Mouse (Mus musculus) embryonic facial prominence, embryonic 12.5 days (tissue): ENCODE measurements around the gene Sctr. TPM values are rescaled to one million over a fixed set of nuclear protein-coding genes. Genes with fewer than 3 reads are reported as not detected.

Source experiments
- ATAC-seq: fragments of 200-750 bp; cut with Nextera tagmentation; 2 replicates; pipeline ENCODE4 v1.8.0; 2017; ENCODE audit not compliant: insufficient number of reproducible peaks, insufficient read depth, low FRiP score, low TSS enrichment
- H3K27ac ChIP-seq: fragments of 300-500 bp; sonication (generic); 2 replicates; pipeline ENCODE4 v1.5.1; 2016; ENCODE audit warnings: mild to moderate bottlenecking
- H3K27me3 ChIP-seq: fragments of 300-500 bp; sonication (generic); 2 replicates; pipeline ENCODE4 v1.6.1; 2016; ENCODE audit warnings: mild to moderate bottlenecking, moderate library complexity
- H3K36me3 ChIP-seq: fragments of 300-500 bp; sonication (generic); 2 replicates; pipeline ENCODE4 v1.6.1; 2016; ENCODE audit warnings: mild to moderate bottlenecking
- H3K4me1 ChIP-seq: fragments of 300-500 bp; sonication (generic); 2 replicates; pipeline ENCODE4 v1.6.1; 2016
- H3K4me2 ChIP-seq: fragments of 300-500 bp; sonication (generic); replicated peaks from 2 replicates; pipeline ENCODE4 v1.6.1; 2016; ENCODE audit warnings: mild to moderate bottlenecking, moderate library complexity
- H3K4me3 ChIP-seq: fragments of 300-500 bp; sonication (generic); 2 replicates; pipeline ENCODE4 v1.5.1; 2016; ENCODE audit warnings: mild to moderate bottlenecking
- H3K9ac ChIP-seq: fragments of 300-500 bp; sonication (generic); 2 replicates; pipeline ENCODE4 v1.6.1; 2016; ENCODE audit warnings: mild to moderate bottlenecking, moderate library complexity
- H3K9me3 ChIP-seq: fragments of 300-500 bp; sonication (generic); 2 replicates; pipeline ENCODE4 v1.6.1; 2016; ENCODE audit warnings: mild to moderate bottlenecking, moderate library complexity
- WGBS: fragments of 180-500 bp; shearing (Covaris S2); methylation state at CpG from one replicate; pipeline ENCODE4 v1.1.7; 2016; 5-methylcytosine and 5-hydroxymethylcytosine counted together
- polyA plus RNA-seq: library from polyadenylated mRNA; unstranded; fragments of >200 nt; fragmentation: Nextera tagmentation; extraction: Ambion mirVana; gene quantifications from 2 replicates; pipeline ENCODE4 v1.2.1, GENCODE M21; 2016

Gene Sctr
- polyA plus RNA-seq = 0.20 and 0.47 TPM in 2 replicates

DNA sequence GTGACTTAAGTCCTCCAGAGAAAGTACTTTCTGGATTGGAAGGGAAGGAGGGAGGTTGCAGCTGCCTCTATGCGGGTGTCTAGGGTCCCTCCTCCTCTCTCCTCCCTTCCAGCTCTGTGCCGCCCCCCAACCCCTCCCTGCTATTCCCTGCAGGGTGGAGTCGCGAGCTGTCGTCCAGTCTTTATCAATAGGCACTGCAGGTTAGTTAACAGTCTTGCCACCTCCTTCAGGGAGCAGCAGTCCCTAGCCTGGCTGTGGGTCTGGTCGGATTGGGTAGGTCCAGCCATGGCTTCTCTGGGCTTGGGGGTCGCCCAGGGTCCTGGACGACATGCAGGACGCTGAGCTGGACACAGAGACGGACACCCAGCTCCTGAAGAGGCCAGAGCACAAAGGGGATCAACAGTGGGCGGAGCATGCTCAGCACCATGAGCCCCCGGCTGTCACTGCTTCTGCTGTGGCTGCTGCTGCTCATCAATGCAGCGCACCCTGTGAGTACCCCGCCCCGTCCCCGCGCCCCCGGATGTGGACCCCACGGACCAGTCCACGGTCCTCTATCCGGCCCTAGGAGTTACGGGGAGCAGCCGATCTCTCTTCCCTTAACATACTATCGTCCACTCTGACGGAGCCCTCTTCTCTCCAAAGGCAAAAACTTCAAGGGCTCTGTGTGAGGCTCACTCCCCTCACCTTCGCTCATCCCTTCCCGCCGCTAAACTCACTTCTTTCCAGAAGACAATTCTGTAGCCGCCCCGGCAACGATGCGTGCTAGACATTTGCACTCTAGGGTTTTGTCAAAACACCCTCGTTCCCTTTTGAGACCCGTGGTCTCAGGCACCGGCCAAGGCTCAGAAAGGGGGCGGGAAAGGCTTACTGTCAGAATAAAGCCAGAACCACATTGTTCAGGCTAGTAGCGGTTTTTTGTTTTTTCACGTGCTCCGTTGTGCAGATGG, at the start of gene Sctr:
Gene Sctr (plus strand): TSS at position 51 of the 947 bp plus-strand sequence.
- WGBS = under 1% methylated on average over 37 of the region's 39 CpGs
- ATAC-seq = peak; percentile 70; the same call in 1 of the 2 replicates
- Histone ChIP-seq H3K9ac (peak within 1 kb of the TSS; percentile 27; the same call in 1 of the 2 replicates), H3K4me2 (peak within 1 kb of the TSS; percentile 76), H3K36me3 (no peaks in the 10 kb centered on the region), H3K4me3 (peak within 1 kb of the TSS; percentile 43), H3K4me1 (peaks cover 5% of the 10 kb centered on the region; the same call in 1 of the 2 replicates), H3K27ac (no peak within 1 kb of the TSS), H3K9me3 (no peaks in the 10 kb centered on the region), H3K27me3 (peaks cover 39% of the 10 kb centered on the region)

DNA sequence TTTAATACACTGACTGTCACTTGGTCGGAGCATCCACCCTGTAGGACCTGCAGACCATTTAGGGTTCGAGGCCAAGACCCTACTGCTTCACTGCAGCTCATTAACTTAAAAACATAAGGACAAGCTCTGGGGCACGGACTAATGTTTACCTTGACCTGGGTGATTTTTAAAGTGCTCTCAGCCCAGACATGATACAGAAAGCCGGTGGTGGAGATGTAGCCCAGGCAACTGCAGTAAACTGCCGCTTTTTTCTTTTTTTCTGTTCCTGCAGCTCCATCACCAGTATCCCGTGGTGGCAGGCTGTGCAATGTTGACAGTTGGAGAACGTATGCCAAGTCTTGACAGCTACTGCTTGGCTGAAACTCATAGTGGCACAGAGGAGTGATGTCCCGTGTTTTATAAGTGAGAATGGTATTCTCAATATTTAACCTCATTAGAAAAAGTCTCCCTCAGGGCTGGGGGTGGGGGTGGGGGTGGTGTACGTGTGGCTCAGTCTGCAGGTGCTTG, 48.9 kb upstream of the Sctr start:
- Histone ChIP-seq H3K27me3 (no peaks in the 10 kb centered on the region), H3K4me1 (no peaks in the 10 kb centered on the region), H3K27ac (no peak overlapping the region), H3K36me3 (no peaks in the 10 kb centered on the region), H3K9me3 (no peaks in the 10 kb centered on the region), H3K4me2 (no peak overlapping the region), H3K4me3 (no peak overlapping the region), H3K9ac (no peak overlapping the region)
- no peak for ATAC-seq
- WGBS = 66% methylated on average over 9 of the region's 9 CpGs

DNA sequence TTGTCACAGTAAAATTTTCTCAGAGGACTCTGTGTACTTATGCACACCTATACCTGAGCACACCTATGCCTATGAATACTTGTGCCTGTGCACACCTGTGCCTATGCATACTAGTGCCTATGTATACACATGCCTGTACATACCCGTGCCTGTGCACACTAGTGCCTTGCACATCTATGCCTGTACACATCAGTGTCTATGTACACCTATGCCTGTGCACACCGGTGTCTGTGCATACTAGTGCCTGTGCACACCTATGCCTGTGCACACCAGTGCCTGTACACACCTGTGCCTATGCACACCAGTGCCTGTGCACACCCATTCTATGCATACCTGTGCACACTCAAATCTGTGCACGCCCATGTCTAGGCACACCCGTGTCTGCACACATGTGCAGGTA, 47.2 kb upstream of the Sctr start:
- Histone ChIP-seq H3K4me3 (no peak overlapping the region), H3K9me3 (no peaks in the 10 kb centered on the region), H3K36me3 (no peaks in the 10 kb centered on the region), H3K27ac (no peak overlapping the region), H3K9ac (no peak overlapping the region), H3K4me1 (no peaks in the 10 kb centered on the region), H3K27me3 (no peaks in the 10 kb centered on the region), H3K4me2 (no peak overlapping the region)
- 89% methylated on average over 4 of the region's 4 CpGs for WGBS
- ATAC-seq = peak; percentile 59

DNA sequence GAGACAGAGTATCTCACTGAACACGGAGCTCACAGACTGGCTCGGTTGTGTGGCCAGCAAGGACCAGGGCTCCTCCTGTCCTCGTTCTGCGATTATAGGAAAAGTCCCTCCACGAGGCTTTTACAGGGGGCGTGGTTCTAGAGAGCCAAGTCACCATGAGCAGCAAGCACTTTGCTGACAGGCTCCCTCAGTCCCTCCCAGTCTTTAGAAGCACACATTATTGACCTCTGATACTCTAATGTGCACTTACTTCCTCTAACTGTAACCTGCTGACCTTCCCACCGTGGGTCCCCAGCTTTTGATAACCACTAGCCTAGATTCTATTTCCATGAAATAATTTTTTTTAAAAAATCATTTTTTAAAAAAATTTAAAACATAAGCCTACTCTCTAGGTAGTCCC, 46.8 kb upstream of the Sctr start:
- WGBS = 56% methylated on average over 7 of the region's 7 CpGs
- H3K9ac ChIP-seq = no peak overlapping the region
- no peak overlapping the region for H3K4me3 ChIP-seq
- H3K4me2 ChIP-seq = no peak overlapping the region
- H3K27me3 ChIP-seq = no peaks in the 10 kb centered on the region
- H3K4me1 ChIP-seq = no peaks in the 10 kb centered on the region
- no peak overlapping the region for H3K27ac ChIP-seq
- H3K36me3 ChIP-seq = no peaks in the 10 kb centered on the region
- no peaks in the 10 kb centered on the region for H3K9me3 ChIP-seq
- ATAC-seq = no peak

DNA sequence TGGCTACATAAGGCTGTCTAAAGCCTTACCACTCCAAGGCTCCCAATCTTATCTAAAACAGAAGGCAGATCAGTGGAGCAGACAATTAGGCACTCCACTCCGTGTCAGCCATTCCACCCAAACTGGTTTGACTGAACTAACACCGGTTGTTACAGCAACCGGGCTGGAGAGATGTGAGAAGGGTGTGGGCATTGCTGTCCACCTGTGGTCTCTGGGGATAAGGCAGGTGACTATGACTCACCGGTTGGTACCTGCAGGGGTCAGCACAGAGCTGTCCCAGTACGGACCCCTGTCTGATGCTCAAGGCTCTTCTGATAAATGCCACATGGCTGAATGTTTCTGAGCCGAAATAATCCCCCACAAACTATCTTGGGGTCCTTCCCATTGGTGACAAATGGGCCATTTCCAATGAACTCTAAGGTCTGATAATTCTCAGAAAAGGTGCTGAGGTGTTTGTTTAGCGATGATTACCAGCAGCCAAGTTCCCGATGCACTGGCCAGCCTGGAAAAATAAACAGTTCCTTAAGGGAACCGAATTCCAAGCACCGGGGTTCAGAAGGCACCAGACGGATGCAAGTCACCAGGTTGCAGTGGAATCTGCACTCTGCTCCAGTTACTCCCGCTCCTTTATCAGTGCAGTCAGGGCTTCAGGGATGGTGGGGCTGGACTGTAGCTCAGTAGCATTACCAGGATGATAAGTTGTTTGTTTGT, 40.7 kb upstream of the Sctr start:
- 43% methylated on average over 12 of the region's 12 CpGs for WGBS

DNA sequence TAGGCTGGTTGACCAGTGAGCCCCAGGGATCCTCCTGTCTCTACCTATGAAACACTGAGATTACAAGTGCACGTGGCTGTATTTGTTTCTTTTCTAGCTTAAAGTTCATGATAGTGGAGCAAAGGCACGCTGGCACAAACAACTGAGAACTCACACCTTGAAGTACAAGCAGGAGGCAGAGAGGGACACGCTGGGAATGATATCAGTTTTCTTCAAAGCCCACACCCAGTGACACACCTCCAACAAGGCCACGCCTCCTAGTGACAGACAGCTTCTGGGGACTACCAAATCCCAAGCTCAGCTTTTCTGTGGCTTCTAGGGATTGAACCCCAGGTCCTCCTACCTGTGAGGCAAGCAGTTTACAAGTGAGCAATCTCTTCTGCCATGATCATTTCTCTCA, 33.6 kb upstream of the Sctr start:
- no peak overlapping the region for H3K9ac ChIP-seq
- H3K4me3 ChIP-seq = no peak overlapping the region
- H3K27me3 ChIP-seq = no peaks in the 10 kb centered on the region
- no peak overlapping the region for H3K4me2 ChIP-seq
- no peak overlapping the region for H3K27ac ChIP-seq
- no peaks in the 10 kb centered on the region for H3K36me3 ChIP-seq
- H3K4me1 ChIP-seq = 0 out of 2 replicates have a peak, but pooled peaks cover 4% of the 10 kb centered on the region
- 35% methylated on average over 4 of the region's 4 CpGs for WGBS
- no peaks in the 10 kb centered on the region for H3K9me3 ChIP-seq
- no peak for ATAC-seq

More for the DNA sequence above, 40.7 kb upstream of the Sctr start:
- Histone ChIP-seq H3K4me1 (no peaks in the 10 kb centered on the region), H3K4me2 (no peak overlapping the region), H3K4me3 (no peak overlapping the region), H3K9ac (no peak overlapping the region), H3K27ac (no peak overlapping the region), H3K27me3 (no peaks in the 10 kb centered on the region), H3K9me3 (no peaks in the 10 kb centered on the region), H3K36me3 (no peaks in the 10 kb centered on the region)
- no peak for ATAC-seq

DNA sequence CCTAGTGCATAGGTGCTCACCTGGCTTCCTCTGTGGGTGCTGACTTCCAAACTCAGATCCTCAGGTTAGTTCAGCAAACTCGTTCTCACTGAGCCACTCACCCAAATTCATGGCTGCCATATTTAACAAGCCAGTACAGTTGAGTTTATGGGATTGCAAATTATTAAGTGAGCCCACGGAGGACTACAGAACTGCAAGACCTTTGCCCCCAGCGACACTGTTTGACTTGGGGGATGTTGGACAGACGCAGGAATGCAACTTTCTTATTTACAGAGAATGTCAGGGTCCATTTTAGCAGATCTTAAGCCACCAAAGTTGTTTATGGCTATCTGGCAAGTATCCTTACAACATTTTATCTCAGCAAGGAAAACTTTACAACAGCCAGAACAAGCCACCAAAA, 31.6 kb upstream of the Sctr start:
- Histone ChIP-seq H3K4me2 (no peak overlapping the region), H3K36me3 (no peaks in the 10 kb centered on the region), H3K27me3 (no peaks in the 10 kb centered on the region), H3K9me3 (no peaks in the 10 kb centered on the region), H3K4me1 (0 out of 2 replicates have a peak, but pooled peaks cover 4% of the 10 kb centered on the region), H3K9ac (no peak overlapping the region), H3K27ac (no peak overlapping the region), H3K4me3 (no peak overlapping the region)
- ATAC-seq = no peak
- 75% methylated on average over 4 of the region's 4 CpGs for WGBS

DNA sequence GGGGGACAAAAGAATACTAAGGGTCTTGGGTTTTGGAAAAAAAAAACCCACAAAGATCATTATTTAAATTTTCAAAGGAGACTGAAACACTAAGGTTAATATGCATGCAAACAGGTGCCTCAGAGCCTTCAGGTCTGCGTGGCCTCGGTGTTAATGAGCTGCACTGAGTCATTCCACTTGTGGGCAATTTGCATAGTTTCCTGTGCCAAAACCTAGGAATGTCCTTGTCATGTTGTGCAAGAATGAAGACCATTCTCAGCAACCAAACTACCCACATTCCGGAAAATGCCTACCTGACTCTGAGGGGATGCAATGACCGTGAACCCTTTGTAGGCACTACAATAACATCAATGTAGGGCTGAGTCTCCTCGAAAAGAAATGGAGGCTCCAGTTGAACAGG, 20.1 kb upstream of the Sctr start:
- H3K9ac ChIP-seq = no peak overlapping the region
- H3K27ac ChIP-seq = no peak overlapping the region
- H3K4me3 ChIP-seq = no peak overlapping the region
- no peak for ATAC-seq
- H3K9me3 ChIP-seq = no peaks in the 10 kb centered on the region
- WGBS = 86% methylated on average over 5 of the region's 5 CpGs
- no peaks in the 10 kb centered on the region for H3K36me3 ChIP-seq
- no peaks in the 10 kb centered on the region for H3K27me3 ChIP-seq
- no peaks in the 10 kb centered on the region for H3K4me1 ChIP-seq
- no peak overlapping the region for H3K4me2 ChIP-seq

DNA sequence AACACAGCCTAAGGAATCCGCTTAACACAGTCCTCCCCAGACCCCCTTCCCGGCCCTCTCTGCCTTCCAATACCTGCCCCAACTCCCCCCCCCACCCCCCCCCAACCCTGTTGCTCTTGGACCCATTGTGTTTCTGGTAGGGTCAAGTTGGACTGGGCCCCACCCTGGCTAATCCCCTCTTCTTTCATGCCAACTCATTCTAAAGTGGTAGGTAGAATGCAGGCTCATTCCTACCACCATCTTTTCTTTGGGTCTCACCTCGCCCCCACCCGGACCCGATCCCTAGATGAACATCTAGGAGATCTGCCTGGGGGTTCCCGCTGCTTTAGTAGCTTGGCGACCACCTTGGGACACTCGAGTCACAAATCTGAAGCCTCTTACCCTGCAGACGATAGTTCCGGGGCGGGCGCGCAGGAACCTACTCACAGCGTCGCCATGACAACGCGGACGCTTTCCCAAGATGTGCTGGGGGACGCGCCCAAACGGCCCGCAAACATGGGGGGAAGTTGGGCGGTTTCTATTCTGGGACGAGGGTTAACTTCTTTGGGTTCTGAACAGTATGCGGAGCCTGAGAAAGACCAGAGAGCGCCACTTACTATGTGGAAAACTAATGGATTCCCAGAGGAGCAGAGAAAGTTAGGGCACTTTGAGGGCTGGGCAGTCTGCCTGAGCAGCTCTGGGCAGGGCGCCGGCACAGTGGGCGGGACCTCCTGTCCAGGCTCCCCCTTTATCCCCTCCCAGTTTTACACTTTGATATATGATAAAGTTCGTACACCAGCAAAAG, 9.7 kb upstream of the Sctr start, which contains the start of gene Cfap221:
Gene Cfap221 (minus strand): TSS at position 437 of the 784 bp plus-strand sequence.
- H3K36me3 ChIP-seq = no peaks in the 10 kb centered on the region
- WGBS = 7% methylated on average over 30 of the region's 30 CpGs
- H3K9me3 ChIP-seq = no peaks in the 10 kb centered on the region
- H3K27me3 ChIP-seq = no peaks in the 10 kb centered on the region
- peak within 1 kb of the TSS; percentile 45 for H3K4me3 ChIP-seq
- H3K9ac ChIP-seq = no peak within 1 kb of the TSS; the same call in none of the 2 replicates
- H3K4me1 ChIP-seq = no peaks in the 10 kb centered on the region
- no peak within 1 kb of the TSS for H3K27ac ChIP-seq
- peak within 1 kb of the TSS; percentile 62 for H3K4me2 ChIP-seq
- ATAC-seq = peak; percentile 94

DNA sequence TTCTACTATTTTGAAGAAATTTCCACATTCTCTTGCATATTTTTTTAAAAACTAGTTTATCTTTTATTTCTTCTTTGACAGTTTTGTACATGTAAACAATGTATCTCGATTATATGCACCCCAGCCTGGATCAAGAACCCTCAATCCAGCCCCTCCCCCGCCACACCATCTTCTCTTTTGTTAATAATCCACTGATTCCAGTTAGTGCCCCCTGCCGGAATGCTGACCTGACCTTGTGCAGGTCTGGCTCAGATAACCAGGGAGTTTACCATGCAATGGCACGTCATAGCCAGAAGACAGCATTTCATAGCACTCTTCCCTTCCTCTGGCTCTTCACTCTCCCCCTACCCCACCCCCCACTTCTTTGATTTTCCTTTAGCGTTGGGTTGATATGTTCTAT, 9.1 kb upstream of the Sctr start:
- Histone ChIP-seq H3K9ac (no peak overlapping the region), H3K27me3 (no peaks in the 10 kb centered on the region), H3K27ac (no peak overlapping the region), H3K9me3 (no peaks in the 10 kb centered on the region), H3K4me3 (peak overlapping the region; percentile 45; the same call in 1 of the 2 replicates), H3K4me2 (peak overlapping the region; percentile 62), H3K36me3 (no peaks in the 10 kb centered on the region), H3K4me1 (no peaks in the 10 kb centered on the region)
- 28% methylated on average over 5 of the region's 5 CpGs for WGBS
- no peak for ATAC-seq
